Mouse (Mus musculus): ENCODE results near the gene Gm9936. TPM values are rescaled to one million over a fixed set of nuclear protein-coding genes. Genes with fewer than 3 reads are reported as not detected.

The Gm9936 gene
- polyA plus RNA-seq, 1 experiment from 2014 or later, result 0.16 TPM

- H3K9me3 ChIP-seq (replicated peaks), result no peaks in the 10 kb centered on the region
- peaks cover 22% of the 10 kb centered on the region for H3K4me1 ChIP-seq
- DNase-seq (ENCODE audit: low spot score), result no peak
- no peak overlapping the region for H3K4me3 ChIP-seq
- H3K27ac ChIP-seq (replicated peaks), result no peak overlapping the region
- peaks cover 98% of the 10 kb centered on the region for H3K36me3 ChIP-seq
- no peaks in the 10 kb centered on the region for H3K27me3 ChIP-seq (ENCODE audit: low read depth, poor library complexity, severe bottlenecking)
- WGBS, result 54% methylated on average over 9 of the region's 9 CpGs
Measured at GRCm38 (mm10) chr5:114807063-114807462, 51.4 kb downstream of the Gm9936 start.

GRCm38 (mm10) chr5:114806636-114807035, 51.8 kb downstream of the Gm9936 start:
- Histone ChIP-seq H3K4me3 (no peak overlapping the region), H3K36me3 (peaks cover 99% of the 10 kb centered on the region), H3K9me3 (replicated peaks) (no peaks in the 10 kb centered on the region), H3K4me1 (peaks cover 20% of the 10 kb centered on the region), H3K27me3 (ENCODE audit: low read depth, poor library complexity, severe bottlenecking) (no peaks in the 10 kb centered on the region), H3K27ac (replicated peaks) (no peak overlapping the region)
- 85% methylated on average over 8 of the region's 8 CpGs for WGBS
- DNase-seq (ENCODE audit: low spot score), result no peak

Small RNAs within 50 kb of the gene (microRNA-seq; reads per million reads assigned to microRNA genes)
- 27.8 reads per million, percentile 34 among the genes with 10 or more reads in this experiment for gene Mir6240

Other genes starting within 250 kb of the Gm9936 start
- 0.12 and 0.27 TPM in 2 replicates for gene Trpv4, start 200.3 kb downstream of the Gm9936 start, polyA plus RNA-seq (2016; fragmentation: Nextera tagmentation; extraction: Ambion mirVana)
- gene Gltp, start 167.7 kb downstream of the Gm9936 start, polyA plus RNA-seq (2016; fragmentation: Nextera tagmentation; extraction: Ambion mirVana), result 81.8 and 83.0 TPM in 2 replicates
- 19.4 and 22.0 TPM in 2 replicates for gene Tchp, start 150.9 kb downstream of the Gm9936 start, polyA plus RNA-seq (2016; fragmentation: Nextera tagmentation; extraction: Ambion mirVana)
- gene Ankrd13a, start 84.0 kb downstream of the Gm9936 start, polyA plus RNA-seq (2016; fragmentation: Nextera tagmentation; extraction: Ambion mirVana), result 50.1 and 54.0 TPM in 2 replicates
- 34.4 and 38.1 TPM in 2 replicates for gene Git2, start 83.2 kb downstream of the Gm9936 start, polyA plus RNA-seq (2016; fragmentation: Nextera tagmentation; extraction: Ambion mirVana)
- gene 1500011B03Rik, start 35.2 kb downstream of the Gm9936 start, polyA plus RNA-seq (2016; fragmentation: Nextera tagmentation; extraction: Ambion mirVana), result 133 and 143 TPM in 2 replicates
- gene 4930519G04Rik, start 5.0 kb downstream of the Gm9936 start, polyA plus RNA-seq (2016; fragmentation: Nextera tagmentation; extraction: Ambion mirVana), result not detected in 2 replicates
- gene Oasl2, start 38.3 kb upstream of the Gm9936 start, polyA plus RNA-seq (2016; fragmentation: Nextera tagmentation; extraction: Ambion mirVana), result 0.54 and 0.88 TPM in 2 replicates
- gene Oasl1, start 64.6 kb upstream of the Gm9936 start, polyA plus RNA-seq (2016; fragmentation: Nextera tagmentation; extraction: Ambion mirVana), result not detected in 2 replicates
- gene 2210016L21Rik, start 83.5 kb upstream of the Gm9936 start, polyA plus RNA-seq (2016; fragmentation: Nextera tagmentation; extraction: Ambion mirVana), result 48.7 and 50.3 TPM in 2 replicates
- gene Hnf1a, start 112.4 kb upstream of the Gm9936 start, polyA plus RNA-seq (2016; fragmentation: Nextera tagmentation; extraction: Ambion mirVana), result 0.06 TPM in 1 of 2 replicates, not detected in the other
- gene Sppl3, start 152.5 kb upstream of the Gm9936 start, polyA plus RNA-seq (2016; fragmentation: Nextera tagmentation; extraction: Ambion mirVana), result 11.5 and 12.0 TPM in 2 replicates
- gene Gm10401, start 239.6 kb upstream of the Gm9936 start, polyA plus RNA-seq (2016; fragmentation: Nextera tagmentation; extraction: Ambion mirVana), result 23.5 and 25.4 TPM in 2 replicates